In the genomic region with DNA sequence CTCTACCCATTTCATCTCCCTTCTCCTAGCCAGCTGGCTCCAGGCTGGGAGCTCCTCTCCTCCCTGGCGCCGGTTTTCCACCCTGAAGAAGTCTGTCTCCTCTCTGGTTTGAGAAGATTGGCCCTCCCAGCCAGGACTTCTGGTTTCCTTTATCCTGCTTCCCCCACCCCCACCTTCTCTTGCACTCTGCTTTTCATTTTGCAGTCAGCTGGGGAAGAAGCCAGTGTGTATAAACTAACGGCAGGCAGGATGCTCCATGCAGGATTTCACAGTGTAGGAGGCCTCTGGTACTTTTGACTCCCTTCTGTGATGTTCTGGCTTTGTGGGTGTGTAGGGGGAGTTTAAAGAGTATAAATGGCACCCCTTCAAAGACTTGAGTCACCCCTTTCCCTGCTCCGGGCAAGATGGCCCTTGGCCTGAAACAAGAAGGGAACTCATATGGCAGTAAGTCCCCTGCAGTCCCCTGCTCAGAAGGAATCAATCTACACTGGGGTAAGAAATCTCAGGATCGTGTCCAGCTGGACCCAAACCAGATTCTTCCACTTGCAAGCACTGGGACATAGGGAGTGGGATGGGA, we compare ENCODE assay signal across 11 mouse cellular contexts. TPM values are rescaled to one million over a fixed set of nuclear protein-coding genes. Genes with fewer than 3 reads are reported as not detected.
DNase-seq lines count a peak whose midpoint lies in the region; ATAC-seq and TF ChIP-seq lines count a peak whose summit lies in the region.
"Had no signal": no experiment of that assay in that cellular context is flagged by ENCODE, and none has a peak within 500 bp of the region (broad histone marks: within the 10 kb centered on the region; RNA-seq: fewer than 3 reads in every experiment).

No protein-coding gene starts in this region.

- no peak overlapping the region for H3K9ac ChIP-seq in embryonic facial prominence, embryonic 12.5 days
- H3K9ac ChIP-seq in heart, embryonic 13.5 days = no peak overlapping the region
- H3K9ac ChIP-seq in limb, embryonic 14.5 days (ENCODE audit: low read depth, low read length, severe bottlenecking) = no peak overlapping the region

- peaks cover 7% of the 10 kb centered on the region for H3K4me1 ChIP-seq in embryonic facial prominence, embryonic 12.5 days
- H3K4me1 ChIP-seq in heart, embryonic 13.5 days = peaks cover 10% of the 10 kb centered on the region
- no peaks in the 10 kb centered on the region for H3K4me1 ChIP-seq in limb, embryonic 14.5 days (ENCODE audit: control insufficient read depth, insufficient read depth, low read length)

- H3K36me3 ChIP-seq in embryonic facial prominence, embryonic 12.5 days = no peaks in the 10 kb centered on the region
- H3K36me3 ChIP-seq in heart, embryonic 13.5 days = no peaks in the 10 kb centered on the region
- no peaks in the 10 kb centered on the region for H3K36me3 ChIP-seq in limb, embryonic 14.5 days (ENCODE audit: control insufficient read depth, insufficient read depth, low read length)

- no peak overlapping the region for H3K4me3 ChIP-seq in embryonic facial prominence, embryonic 12.5 days
- no peak overlapping the region for H3K4me3 ChIP-seq in heart, embryonic 13.5 days
- H3K4me3 ChIP-seq in limb, embryonic 14.5 days (replicated peaks; ENCODE audit: low read length) = no peak overlapping the region

- WGBS in embryonic facial prominence, embryonic 12.5 days = 20% methylated on average over 5 of the region's 5 CpGs
- 30% methylated on average over 5 of the region's 5 CpGs for WGBS in heart, embryonic 13.5 days
- WGBS in limb, embryonic 14.5 days = 23% methylated on average over 5 of the region's 5 CpGs

- no peaks in the 10 kb centered on the region for H3K27me3 ChIP-seq in embryonic facial prominence, embryonic 12.5 days
- H3K27me3 ChIP-seq in heart, embryonic 13.5 days (replicated peaks) = peaks cover under 1% of the 10 kb centered on the region; the same call in 1 of the 2 replicates
- H3K27me3 ChIP-seq in limb, embryonic 14.5 days (ENCODE audit: control insufficient read depth, insufficient read depth, low read length) = no peaks in the 10 kb centered on the region
- H3K27me3 ChIP-seq: Patski had no signal

- no peak overlapping the region for H3K4me2 ChIP-seq in embryonic facial prominence, embryonic 12.5 days (replicated peaks)
- peak overlapping the region; percentile 14; the same call in 1 of the 2 replicates for H3K4me2 ChIP-seq in heart, embryonic 13.5 days
- H3K4me2 ChIP-seq in limb, embryonic 14.5 days (replicated peaks; ENCODE audit: low read depth, low read length, severe bottlenecking) = no peak overlapping the region

- H3K27ac ChIP-seq in embryonic facial prominence, embryonic 12.5 days = peak overlapping the region; percentile 73
- peak overlapping the region; percentile 88 for H3K27ac ChIP-seq in heart, embryonic 13.5 days (replicated peaks)
- peak overlapping the region; percentile 45 for H3K27ac ChIP-seq in limb, embryonic 14.5 days (replicated peaks; ENCODE audit: low read depth, low read length)

- DNase-seq in kidney, postnatal 14 days = peak; percentile 32
- no peak for DNase-seq in kidney, postnatal 36 days
- peak; percentile 50 for DNase-seq in limb, embryonic 14.5 days (ENCODE audit: low spot score)
- DNase-seq in liver = no peak
- DNase-seq in cerebellum, adult 18-20 months = no peak
- DNase-seq: cerebellum, postnatal 25 days; thymus, postnatal 25 days had no signal

- no peak for ATAC-seq in embryonic facial prominence, embryonic 12.5 days (ENCODE audit: insufficient number of reproducible peaks, insufficient read depth, low FRiP score, low TSS enrichment)
- no peak for ATAC-seq in heart, embryonic 13.5 days (ENCODE audit: extremely low read depth, insufficient number of reproducible peaks, low FRiP score, low TSS enrichment)
- no peak; the same call in 1 of the 2 replicates for ATAC-seq in limb, embryonic 14.5 days (ENCODE audit: low FRiP score, low read depth)
- ATAC-seq in monocyte, adult 5-6 weeks (replicated peaks; ENCODE audit: insufficient number of reproducible peaks, low FRiP score, low TSS enrichment, poor library complexity, severe bottlenecking) = no peak
- ATAC-seq: Patski had no signal

- no peaks in the 10 kb centered on the region for H3K9me3 ChIP-seq in embryonic facial prominence, embryonic 12.5 days
- no peaks in the 10 kb centered on the region for H3K9me3 ChIP-seq in heart, embryonic 13.5 days
- no peaks in the 10 kb centered on the region for H3K9me3 ChIP-seq in limb, embryonic 14.5 days (ENCODE audit: control insufficient read depth, low read length)

- TF ChIP-seq POLR2A in limb, embryonic 14.5 days (IDR thresholded peaks at IDR 0.05; ENCODE audit: borderline replicate concordance, extremely low read depth, insufficient read depth, insufficient read length) = no peak

RNA-seq across cellular contexts. Expression of a gene that starts 7.7 kb away (rescaled TPM):
- 80.2 and 86.9 TPM in 2 replicates for polyA plus RNA-seq in embryonic facial prominence, embryonic 12.5 days (2016; fragmentation: Nextera tagmentation; extraction: Ambion mirVana)
- polyA plus RNA-seq in heart, embryonic 13.5 days (2015; fragmentation: Nextera tagmentation; extraction: Ambion mirVana) = 210 and 234 TPM in 2 replicates
- 89.4 and 108 TPM in 2 replicates for polyA plus RNA-seq in limb, embryonic 14.5 days (2012; rRNA removed)
- polyA plus RNA-seq in limb, embryonic 14.5 days (2014; fragmentation: Nextera tagmentation; extraction: Ambion mirVana) = 98.9 and 104 TPM in 2 replicates
- not detected in 3 replicates for total RNA-seq in monocyte, adult 5-6 weeks (2017)

RNA-seq across cellular contexts. Expression of a gene that starts 11.9 kb away (rescaled TPM):
- polyA plus RNA-seq in embryonic facial prominence, embryonic 12.5 days (2016; fragmentation: Nextera tagmentation; extraction: Ambion mirVana) = 15.6 and 17.3 TPM in 2 replicates
- polyA plus RNA-seq in heart, embryonic 13.5 days (2015; fragmentation: Nextera tagmentation; extraction: Ambion mirVana) = 11.6 and 11.7 TPM in 2 replicates
- 28.3 and 28.4 TPM in 2 replicates for polyA plus RNA-seq in limb, embryonic 14.5 days (2012; rRNA removed)
- polyA plus RNA-seq in limb, embryonic 14.5 days (2014; fragmentation: Nextera tagmentation; extraction: Ambion mirVana) = 14.4 and 17.0 TPM in 2 replicates
- 30.2 to 66.9 TPM (median 42.6 TPM) in 3 replicates for total RNA-seq in monocyte, adult 5-6 weeks (2017)

RNA-seq across cellular contexts. Expression of a gene that starts 15.3 kb away (rescaled TPM):
- 93.6 and 99.3 TPM in 2 replicates for polyA plus RNA-seq in embryonic facial prominence, embryonic 12.5 days (2016; fragmentation: Nextera tagmentation; extraction: Ambion mirVana)
- polyA plus RNA-seq in heart, embryonic 13.5 days (2015; fragmentation: Nextera tagmentation; extraction: Ambion mirVana) = 98.8 and 111 TPM in 2 replicates
- 70.3 and 71.7 TPM in 2 replicates for polyA plus RNA-seq in limb, embryonic 14.5 days (2012; rRNA removed)
- polyA plus RNA-seq in limb, embryonic 14.5 days (2014; fragmentation: Nextera tagmentation; extraction: Ambion mirVana) = 120 and 124 TPM in 2 replicates
- total RNA-seq in monocyte, adult 5-6 weeks (2017) = 42.7 to 62.9 TPM (median 53.8 TPM) in 3 replicates

RNA-seq across cellular contexts. Expression of a gene that starts 22.2 kb away (rescaled TPM):
- 7.7 and 8.0 TPM in 2 replicates for polyA plus RNA-seq in embryonic facial prominence, embryonic 12.5 days (2016; fragmentation: Nextera tagmentation; extraction: Ambion mirVana)
- polyA plus RNA-seq in heart, embryonic 13.5 days (2015; fragmentation: Nextera tagmentation; extraction: Ambion mirVana) = 7.6 and 8.0 TPM in 2 replicates
- 14.9 and 18.4 TPM in 2 replicates for polyA plus RNA-seq in limb, embryonic 14.5 days (2012; rRNA removed)
- polyA plus RNA-seq in limb, embryonic 14.5 days (2014; fragmentation: Nextera tagmentation; extraction: Ambion mirVana) = 9.9 and 10.7 TPM in 2 replicates
- total RNA-seq in monocyte, adult 5-6 weeks (2017) = 0.11 to 1.7 TPM (median 0.19 TPM) in 3 replicates

RNA-seq across cellular contexts. Expression of a gene that starts 40.7 kb away (rescaled TPM):
- polyA plus RNA-seq in embryonic facial prominence, embryonic 12.5 days (2016; fragmentation: Nextera tagmentation; extraction: Ambion mirVana) = 1.4 and 2.0 TPM in 2 replicates
- 0.48 and 0.65 TPM in 2 replicates for polyA plus RNA-seq in heart, embryonic 13.5 days (2015; fragmentation: Nextera tagmentation; extraction: Ambion mirVana)
- 1.1 and 1.6 TPM in 2 replicates for polyA plus RNA-seq in limb, embryonic 14.5 days (2012; rRNA removed)
- 0.61 and 0.93 TPM in 2 replicates for polyA plus RNA-seq in limb, embryonic 14.5 days (2014; fragmentation: Nextera tagmentation; extraction: Ambion mirVana)
- total RNA-seq in monocyte, adult 5-6 weeks (2017) = 1.8 to 3.2 TPM in 2 of 3 replicates, not detected in the other

Comparison
In these comparisons a context has a peak if more than half of its experiments do, and no peak if none do; other contexts are left out.
1. DNase-seq: peak in kidney, postnatal 14 days (single experiment) and limb, embryonic 14.5 days (single experiment); none in kidney, postnatal 36 days (0 of 2), liver (single experiment) and cerebellum, adult 18-20 months (0 of 2).
2. Peak in every context shown above with its lines, with median percentiles within 50 percentile points of each other: H3K27ac ChIP-seq.